12 mouse cellular contexts compared by ENCODE assay signal in genomic region chr3:10081911-10082541, GRCm38 (mm10). TPM values are rescaled to one million over a fixed set of nuclear protein-coding genes. Genes with fewer than 3 reads are reported as not detected.
DNase-seq lines count a peak whose midpoint lies in the region; ATAC-seq lines count a peak whose summit lies in the region.
"Had no signal": no experiment of that assay in that cellular context is flagged by ENCODE, and none has a peak within 500 bp of the region (broad histone marks: within the 10 kb centered on the region; RNA-seq: fewer than 3 reads in every experiment).

No protein-coding gene starts in this region.

- no peak overlapping the region for H3K4me2 ChIP-seq in forebrain, embryonic 13.5 days
- no peak overlapping the region for H3K4me2 ChIP-seq in forebrain, embryonic 12.5 days
- no peak overlapping the region for H3K4me2 ChIP-seq in midbrain, embryonic 15.5 days
- H3K4me2 ChIP-seq in forebrain, embryonic 16.5 days (ENCODE audit: low read length), result no peak overlapping the region
- H3K4me2 ChIP-seq: lung, embryonic 14.5 days had no signal

- peak; percentile 51; the same call in 1 of the 2 replicates for ATAC-seq in forebrain, embryonic 13.5 days
- no peak for ATAC-seq in forebrain, embryonic 12.5 days (ENCODE audit: low FRiP score)
- peak; percentile 76; the same call in 1 of the 2 replicates for ATAC-seq in midbrain, embryonic 15.5 days (replicated peaks)
- peak; percentile 88 for ATAC-seq in forebrain, embryonic 16.5 days

- no peaks in the 10 kb centered on the region for H3K9me3 ChIP-seq in forebrain, embryonic 13.5 days (replicated peaks)
- H3K9me3 ChIP-seq in forebrain, embryonic 12.5 days, result no peaks in the 10 kb centered on the region
- no peaks in the 10 kb centered on the region for H3K9me3 ChIP-seq in midbrain, embryonic 15.5 days
- H3K9me3 ChIP-seq in midbrain, embryonic 10.5 days (replicated peaks), result no peaks in the 10 kb centered on the region
- no peaks in the 10 kb centered on the region for H3K9me3 ChIP-seq in forebrain, embryonic 16.5 days (ENCODE audit: control insufficient read depth, low read length)

- H3K36me3 ChIP-seq in forebrain, embryonic 13.5 days (ENCODE audit: poor library complexity, severe bottlenecking), result no peaks in the 10 kb centered on the region
- no peaks in the 10 kb centered on the region for H3K36me3 ChIP-seq in forebrain, embryonic 12.5 days (replicated peaks)
- no peaks in the 10 kb centered on the region for H3K36me3 ChIP-seq in midbrain, embryonic 15.5 days (replicated peaks)
- H3K36me3 ChIP-seq in midbrain, embryonic 10.5 days, result no peaks in the 10 kb centered on the region
- no peaks in the 10 kb centered on the region for H3K36me3 ChIP-seq in forebrain, embryonic 16.5 days (ENCODE audit: control insufficient read depth, insufficient read depth)

- no peak overlapping the region for H3K9ac ChIP-seq in forebrain, embryonic 13.5 days
- H3K9ac ChIP-seq in forebrain, embryonic 12.5 days, result no peak overlapping the region
- H3K9ac ChIP-seq in midbrain, embryonic 15.5 days, result no peak overlapping the region
- no peak overlapping the region for H3K9ac ChIP-seq in forebrain, embryonic 16.5 days (replicated peaks; ENCODE audit: low read depth, low read length)
- H3K9ac ChIP-seq: lung, embryonic 14.5 days had no signal

- H3K4me3 ChIP-seq in forebrain, embryonic 13.5 days, result no peak overlapping the region
- H3K4me3 ChIP-seq in forebrain, embryonic 12.5 days (replicated peaks), result no peak overlapping the region
- H3K4me3 ChIP-seq in midbrain, embryonic 15.5 days, result no peak overlapping the region
- no peak overlapping the region for H3K4me3 ChIP-seq in midbrain, embryonic 10.5 days
- no peak overlapping the region for H3K4me3 ChIP-seq in forebrain, embryonic 16.5 days (replicated peaks; ENCODE audit: low read length)
- H3K4me3 ChIP-seq: myocyte had no signal

- no peak for DNase-seq in midbrain, embryonic 10.5 days (ENCODE audit: low spot score)
- DNase-seq in mesoderm, embryonic 11.5 days (ENCODE audit: low read depth, low spot score), result peak; percentile 17
- DNase-seq in thymus, postnatal 4 days, result no peak
- no peak for DNase-seq in spleen, postnatal 10 days (ENCODE audit: low spot score in 2 of 2)
- DNase-seq: gastrocnemius, postnatal 25 days; lung, embryonic 14.5 days had no signal

- 72% methylated on average over 6 of the region's 6 CpGs for WGBS in forebrain, embryonic 13.5 days
- WGBS in forebrain, embryonic 12.5 days, result 73% methylated on average over 6 of the region's 6 CpGs
- 70% methylated on average over 6 of the region's 6 CpGs for WGBS in midbrain, embryonic 15.5 days
- 79% methylated on average over 6 of the region's 6 CpGs for WGBS in midbrain, embryonic 10.5 days
- WGBS in forebrain, embryonic 16.5 days, result 60% methylated on average over 6 of the region's 6 CpGs

- H3K27me3 ChIP-seq in forebrain, embryonic 13.5 days, result no peaks in the 10 kb centered on the region
- H3K27me3 ChIP-seq in forebrain, embryonic 12.5 days, result no peaks in the 10 kb centered on the region
- H3K27me3 ChIP-seq in midbrain, embryonic 15.5 days (replicated peaks), result no peaks in the 10 kb centered on the region
- H3K27me3 ChIP-seq in midbrain, embryonic 10.5 days (ENCODE audit: low read depth, poor library complexity, severe bottlenecking), result 0 out of 2 replicates have a peak, but pooled peaks cover 9% of the 10 kb centered on the region
- H3K27me3 ChIP-seq in forebrain, embryonic 16.5 days (replicated peaks; ENCODE audit: control insufficient read depth, insufficient read depth, low read length), result no peaks in the 10 kb centered on the region

- no peak overlapping the region for H3K27ac ChIP-seq in forebrain, embryonic 13.5 days
- H3K27ac ChIP-seq in forebrain, embryonic 12.5 days, result no peak overlapping the region
- H3K27ac ChIP-seq in midbrain, embryonic 15.5 days, result no peak overlapping the region
- no peak overlapping the region for H3K27ac ChIP-seq in midbrain, embryonic 10.5 days (replicated peaks)
- no peak overlapping the region for H3K27ac ChIP-seq in forebrain, embryonic 16.5 days (ENCODE audit: low read length)
- H3K27ac ChIP-seq: kidney, postnatal 0 days had no signal

- no peaks in the 10 kb centered on the region for H3K4me1 ChIP-seq in forebrain, embryonic 13.5 days
- H3K4me1 ChIP-seq in forebrain, embryonic 12.5 days, result no peaks in the 10 kb centered on the region; the same call in 1 of the 2 replicates
- no peaks in the 10 kb centered on the region for H3K4me1 ChIP-seq in midbrain, embryonic 15.5 days
- no peaks in the 10 kb centered on the region for H3K4me1 ChIP-seq in midbrain, embryonic 10.5 days
- no peaks in the 10 kb centered on the region for H3K4me1 ChIP-seq in forebrain, embryonic 16.5 days (replicated peaks; ENCODE audit: control insufficient read depth, insufficient read depth, low read length)

RNA-seq across cellular contexts. Expression of gene Gm9833, which starts 5.9 kb away (rescaled TPM):
- polyA plus RNA-seq in forebrain, embryonic 13.5 days (2015; fragmentation: Nextera tagmentation; extraction: Ambion mirVana), result 7.7 and 8.6 TPM in 2 replicates
- 5.8 and 11.0 TPM in 2 replicates for polyA plus RNA-seq in forebrain, embryonic 12.5 days (2016; fragmentation: Nextera tagmentation; extraction: Ambion mirVana)
- 7.1 TPM in 2 replicates for polyA plus RNA-seq in midbrain, embryonic 15.5 days (2015; fragmentation: Nextera tagmentation; extraction: Ambion mirVana)
- polyA plus RNA-seq in midbrain, embryonic 10.5 days (2016; fragmentation: Nextera tagmentation; extraction: Ambion mirVana), result 5.8 TPM in 2 replicates
- polyA plus RNA-seq in forebrain, embryonic 16.5 days (2015; fragmentation: Nextera tagmentation; extraction: Ambion mirVana), result 9.0 and 11.6 TPM in 2 replicates
